Mouse (Mus musculus): Measurements from ENCODE around the gene Shq1.

- TF ChIP-seq POLR2AphosphoS5 (IDR thresholded peaks at IDR 0.05; ENCODE audit: insufficient replicate concordance, low read depth, low read length) (no peak), CTCF (IDR thresholded peaks at IDR 0.05; ENCODE audit: low read depth, low read length) (no peak), GATA1 (IDR thresholded peaks at IDR 0.05; ENCODE audit: borderline replicate concordance, low read length) (no peak), TAL1 (conservative IDR thresholded peaks at IDR 0.05; ENCODE audit: low read depth, low read length) (no peak), GATA2 (IDR thresholded peaks at IDR 0.05; ENCODE audit: borderline replicate concordance, low read depth, low read length) (no peak)
Observed at GRCm38 (mm10) chr6:100652535-100652934, 18.4 kb downstream of the Shq1 start.

Measured in G1E (cell line).